ENCODE assay signal across 28 mouse cellular contexts in the genomic region with DNA sequence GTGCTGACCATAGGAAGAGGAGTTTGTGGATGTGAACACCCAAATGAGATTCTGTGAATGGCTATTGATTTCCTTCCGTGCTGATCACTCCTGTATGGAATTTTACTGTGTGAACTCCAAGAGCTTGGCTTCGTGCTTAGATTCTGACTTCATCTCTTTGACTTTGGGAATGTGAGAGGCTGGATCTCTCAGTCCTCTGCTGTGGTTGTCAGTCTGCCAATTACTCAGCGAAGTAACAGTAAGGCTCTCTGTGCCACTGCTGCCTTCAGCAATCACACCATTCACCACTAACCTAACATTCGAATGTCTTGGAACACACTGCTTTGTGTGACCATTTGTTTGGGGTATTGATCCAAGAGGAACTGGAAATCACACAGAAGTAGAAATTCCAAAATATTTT.
DNase-seq lines count a peak whose midpoint lies in the region; ATAC-seq and TF ChIP-seq lines count a peak whose summit lies in the region.
"Had no signal": no experiment of that assay in that cellular context is flagged by ENCODE, and none has a peak within 500 bp of the region (broad histone marks: within the 10 kb centered on the region; RNA-seq: fewer than 3 reads in every experiment).

No protein-coding gene starts in this region.

- no peak for TF ChIP-seq CTCF in midbrain, postnatal 0 days (IDR thresholded peaks at IDR 0.05)

- H3K27ac ChIP-seq in midbrain, postnatal 0 days (ENCODE audit: low read depth, low read length) = no peak overlapping the region
- H3K27ac ChIP-seq in midbrain, embryonic 15.5 days = no peak overlapping the region
- H3K27ac ChIP-seq: embryonic facial prominence, embryonic 15.5 days; heart, adult 2 months; heart, embryonic 15.5 days; hindbrain, embryonic 10.5 days; hindbrain, embryonic 15.5 days had no signal

- no peak overlapping the region for H3K4me3 ChIP-seq in midbrain, postnatal 0 days (ENCODE audit: low read depth, low read length)
- H3K4me3 ChIP-seq in midbrain, embryonic 15.5 days = no peak overlapping the region
- H3K4me3 ChIP-seq: embryonic facial prominence, embryonic 15.5 days; erythroblast, embryonic 14.5 days; heart, adult 2 months; heart, embryonic 15.5 days; hindbrain, embryonic 10.5 days; hindbrain, embryonic 15.5 days had no signal

- no peaks in the 10 kb centered on the region for H3K36me3 ChIP-seq in midbrain, postnatal 0 days (ENCODE audit: insufficient read depth, low read length)
- H3K36me3 ChIP-seq in midbrain, embryonic 15.5 days (replicated peaks) = no peaks in the 10 kb centered on the region
- H3K36me3 ChIP-seq: embryonic facial prominence, embryonic 15.5 days; G1E; heart, embryonic 15.5 days; hindbrain, embryonic 10.5 days; hindbrain, embryonic 15.5 days had no signal

- H3K9ac ChIP-seq in midbrain, postnatal 0 days (replicated peaks; ENCODE audit: low read length, poor library complexity, severe bottlenecking) = no peak overlapping the region
- no peak overlapping the region for H3K9ac ChIP-seq in midbrain, embryonic 15.5 days
- H3K9ac ChIP-seq: embryonic facial prominence, embryonic 15.5 days; heart, embryonic 15.5 days; hindbrain, embryonic 15.5 days had no signal

- no peak for ATAC-seq in midbrain, postnatal 0 days (ENCODE audit: low FRiP score)
- ATAC-seq in midbrain, embryonic 15.5 days (replicated peaks) = no peak
- ATAC-seq: CD4-positive, CD25-positive, alpha-beta regulatory T cell, adult 4 months; forebrain, embryonic 16.5 days; inflammation-experienced regulatory T-cells, adult 6 months; intestine, postnatal 0 days had no signal

- H3K4me1 ChIP-seq in midbrain, postnatal 0 days (ENCODE audit: insufficient read depth, low read length) = no peaks in the 10 kb centered on the region
- H3K4me1 ChIP-seq in midbrain, embryonic 15.5 days = no peaks in the 10 kb centered on the region
- H3K4me1 ChIP-seq: embryonic facial prominence, embryonic 15.5 days; heart, embryonic 15.5 days; hindbrain, embryonic 10.5 days; hindbrain, embryonic 15.5 days had no signal

- no peaks in the 10 kb centered on the region for H3K9me3 ChIP-seq in midbrain, postnatal 0 days (ENCODE audit: low read length)
- H3K9me3 ChIP-seq in midbrain, embryonic 15.5 days = no peaks in the 10 kb centered on the region
- H3K9me3 ChIP-seq: embryonic facial prominence, embryonic 15.5 days; G1E; heart, embryonic 15.5 days; hindbrain, embryonic 10.5 days; hindbrain, embryonic 15.5 days had no signal

- DNase-seq in cerebellum, postnatal 10 days = peak; percentile 9 to 12
- no peak for DNase-seq in cerebellum, adult 11 months
- peak; percentile 39 for DNase-seq in midbrain, postnatal 0 days (ENCODE audit: low spot score)
- peak; percentile 16 for DNase-seq in skeletal muscle tissue, adult 2 months (ENCODE audit: low read depth, low spot score)
- no peak for DNase-seq in heart, postnatal 25 days (ENCODE audit: low spot score)
- DNase-seq in adrenal gland, postnatal 4 days (ENCODE audit: low spot score in 2 of 2) = no peak
- DNase-seq: adrenal gland, adult 2 months; adrenal gland, postnatal 25 days; B cell, adult 2 months; cerebellum, adult 11-12 months; cerebellum, adult 9-10 months; cerebellum, postnatal 36 days; gastrocnemius, postnatal 10 days; heart, adult 2 months; heart, postnatal 14 days; kidney, adult 8-10 months had no signal

- no peaks in the 10 kb centered on the region for H3K27me3 ChIP-seq in midbrain, postnatal 0 days (ENCODE audit: insufficient read depth, low read length)
- H3K27me3 ChIP-seq in midbrain, embryonic 15.5 days (replicated peaks) = no peaks in the 10 kb centered on the region
- H3K27me3 ChIP-seq: embryonic facial prominence, embryonic 15.5 days; heart, embryonic 15.5 days; hindbrain, embryonic 15.5 days had no signal

- intact Hi-C loops in heart, postnatal 25 days (cut with DNase I) = no loop called here

- WGBS in midbrain, postnatal 0 days = 77% methylated on average over 4 of the region's 4 CpGs
- WGBS in midbrain, embryonic 15.5 days = 84% methylated on average over 4 of the region's 4 CpGs

- no peak overlapping the region for H3K4me2 ChIP-seq in midbrain, postnatal 0 days (ENCODE audit: low read depth, low read length, poor library complexity, severe bottlenecking)
- no peak overlapping the region for H3K4me2 ChIP-seq in midbrain, embryonic 15.5 days
- H3K4me2 ChIP-seq: embryonic facial prominence, embryonic 15.5 days; heart, embryonic 11.5 days; heart, embryonic 15.5 days; hindbrain, embryonic 15.5 days had no signal

Comparison
In these comparisons a context has a peak if more than half of its experiments do, and no peak if none do; other contexts are left out.
1. DNase-seq: peak in cerebellum, postnatal 10 days (2 of 2), midbrain, postnatal 0 days (single experiment) and skeletal muscle tissue, adult 2 months (single experiment); none in cerebellum, adult 11 months (single experiment), heart, postnatal 25 days (single experiment) and adrenal gland, postnatal 4 days (0 of 2).